8 mouse cellular contexts compared by ENCODE assay signal in genomic region chr8:111596485-111596821, GRCm38 (mm10). TPM values are rescaled to one million over a fixed set of nuclear protein-coding genes. Genes with fewer than 3 reads are reported as not detected.
A peak's percentile ranks its signal among the peaks of the same experiment; 100 is the strongest.
DNase-seq lines count a peak whose midpoint lies in the region; ATAC-seq and TF ChIP-seq lines count a peak whose summit lies in the region.

No protein-coding gene starts in this region.

- TF ChIP-seq POLR2A in heart, adult 2 months (IDR thresholded peaks at IDR 0.05; ENCODE audit: insufficient read depth, low read depth, low read length), result no peak

- peaks cover 9% of the 10 kb centered on the region for H3K79me2 ChIP-seq in heart, adult 2 months (replicated peaks; ENCODE audit: control insufficient read depth, insufficient read depth, low read length)

- TF ChIP-seq EP300 in heart, adult 2 months (IDR thresholded peaks at IDR 0.05; ENCODE audit: insufficient read depth, low read depth, low read length), result no peak
- TF ChIP-seq EP300 in liver, postnatal 0 days (IDR thresholded peaks at IDR 0.05; ENCODE audit: low read depth), result no peak

- no peak overlapping the region for H3K9ac ChIP-seq in heart, adult 2 months (ENCODE audit: low read depth, low read length)
- no peak overlapping the region; the same call in 1 of the 2 replicates for H3K9ac ChIP-seq in liver, postnatal 0 days (replicated peaks)

- peaks cover 27% of the 10 kb centered on the region for H3K36me3 ChIP-seq in heart, adult 2 months (ENCODE audit: control insufficient read depth, insufficient read depth, low read length)
- no peaks in the 10 kb centered on the region; the same call in 1 of the 2 replicates for H3K36me3 ChIP-seq in liver, postnatal 0 days (replicated peaks; ENCODE audit: insufficient read depth, low read length)
- H3K36me3 ChIP-seq in forebrain, embryonic 10.5 days (replicated peaks), result peaks cover 10% of the 10 kb centered on the region; the same call in 1 of the 2 replicates

- no peak for TF ChIP-seq CTCF in heart, adult 2 months (IDR thresholded peaks at IDR 0.05)
- TF ChIP-seq CTCF in layer of hippocampus, adult 2 months (conservative IDR thresholded peaks at IDR 0.05), result no peak
- no peak for TF ChIP-seq CTCF in liver, postnatal 0 days (IDR thresholded peaks at IDR 0.05; ENCODE audit: low read depth)

- intact Hi-C loops in heart, adult 2 months (cut with DNase I), result loop anchor here (2.0 to 5.0 kb wide), 2 partner anchors 24 to 44 kb away; no protein-coding TSS in a partner anchor
- intact Hi-C loops in heart, postnatal 36 days (cut with DNase I), result loop anchor here (2.0 kb wide), 2 partner anchors 20 to 58 kb away; no protein-coding TSS in a partner anchor
- intact Hi-C loops in left cerebral cortex, postnatal 36 days (cut with DNase I), result no loop called here

- peak overlapping the region; percentile 62 for H3K4me2 ChIP-seq in liver, postnatal 0 days (ENCODE audit: low read depth, low read length)

- H3K4me3 ChIP-seq in heart, adult 2 months, result no peak overlapping the region
- H3K4me3 ChIP-seq in layer of hippocampus, adult 2 months, result no peak overlapping the region
- H3K4me3 ChIP-seq in brown adipose tissue, adult 24 weeks (ENCODE audit: insufficient read depth, low read depth, low read length), result no peak overlapping the region
- H3K4me3 ChIP-seq in liver, postnatal 0 days (ENCODE audit: low read depth, low read length), result no peak overlapping the region
- no peak overlapping the region for H3K4me3 ChIP-seq in forebrain, embryonic 10.5 days

- H3K27me3 ChIP-seq in heart, adult 2 months (ENCODE audit: control insufficient read depth, insufficient read depth, low read length), result no peaks in the 10 kb centered on the region
- H3K27me3 ChIP-seq in liver, postnatal 0 days (ENCODE audit: insufficient read depth, low read length), result no peaks in the 10 kb centered on the region
- no peaks in the 10 kb centered on the region for H3K27me3 ChIP-seq in forebrain, embryonic 10.5 days (ENCODE audit: poor library complexity, severe bottlenecking)

- ATAC-seq in liver, postnatal 0 days, result peak; percentile 5; the same call in 1 of the 2 replicates

- H3K27ac ChIP-seq in heart, adult 2 months, result peak overlapping the region; percentile 71
- peak overlapping the region; percentile 50; the same call in 1 of the 2 replicates for H3K27ac ChIP-seq in layer of hippocampus, adult 2 months
- peak overlapping the region; percentile 64 for H3K27ac ChIP-seq in brown adipose tissue, adult 24 weeks (replicated peaks; ENCODE audit: low read depth, low read length)
- H3K27ac ChIP-seq in liver, postnatal 0 days (ENCODE audit: low read depth), result peak overlapping the region; percentile 83
- H3K27ac ChIP-seq in forebrain, embryonic 10.5 days, result no peak overlapping the region

- no peak for DNase-seq in heart, adult 2 months
- no peak for DNase-seq in heart, postnatal 36 days
- DNase-seq in layer of hippocampus, adult 2 months (ENCODE audit: low spot score in 2 of 2), result no peak
- no peak for DNase-seq in layer of hippocampus, adult 11-12 months (ENCODE audit: low spot score)
- no peak for DNase-seq in liver, postnatal 0 days
- no peak for DNase-seq in forebrain, embryonic 10.5 days (ENCODE audit: extremely low spot score, low spot score)
- no peak for DNase-seq in left cerebral cortex, postnatal 36 days (ENCODE audit: low spot score in 2 of 2)

- WGBS in heart, adult 2 months, result 22% methylated on average over 3 of the region's 3 CpGs
- 18% methylated on average over 3 of the region's 3 CpGs for WGBS in liver, postnatal 0 days (ENCODE audit: insufficient replicate concordance)
- 66% methylated on average over 3 of the region's 3 CpGs for WGBS in forebrain, embryonic 10.5 days

- H3K4me1 ChIP-seq in heart, adult 2 months (ENCODE audit: control insufficient read depth, insufficient read depth, low read length), result peaks cover 41% of the 10 kb centered on the region
- H3K4me1 ChIP-seq in brown adipose tissue, adult 24 weeks (ENCODE audit: control insufficient read depth, insufficient read depth, insufficient read length, low read length), result peaks cover 55% of the 10 kb centered on the region
- H3K4me1 ChIP-seq in liver, postnatal 0 days (ENCODE audit: insufficient read depth), result peaks cover 47% of the 10 kb centered on the region
- H3K4me1 ChIP-seq in forebrain, embryonic 10.5 days, result peaks cover 56% of the 10 kb centered on the region

- H3K9me3 ChIP-seq in liver, postnatal 0 days (ENCODE audit: low read length), result no peaks in the 10 kb centered on the region
- H3K9me3 ChIP-seq in forebrain, embryonic 10.5 days, result no peaks in the 10 kb centered on the region

RNA-seq across cellular contexts. Expression of gene Ldhd, which starts 33.7 kb away (rescaled TPM):
- 10 to 100 TPM; 43.4 to 53.4 TPM for total RNA-seq in heart, adult 2 months (2021)
- 52.1 and 56.2 TPM in 2 replicates for polyA plus RNA-seq in heart, adult 2 months (2012; rRNA removed)
- total RNA-seq in heart, postnatal 36 days (2021), result 10 to 100 TPM; 36.7 to 43.6 TPM
- 1 to 10 TPM; 6.8 to 7.8 TPM for total RNA-seq in layer of hippocampus, adult 2 months (2021)
- polyA plus RNA-seq in brown adipose tissue, adult 24 weeks (2012; ENCODE audit: insufficient read depth, insufficient read length, missing spikeins), result 84.9 and 93.8 TPM in 2 replicates
- 0.85 and 1.1 TPM in 2 replicates for polyA plus RNA-seq in liver, postnatal 0 days (2015; fragmentation: Nextera tagmentation; extraction: Ambion mirVana)
- 0.14 TPM in 1 of 2 replicates, not detected in the other for polyA plus RNA-seq in forebrain, embryonic 10.5 days (2016; fragmentation: Nextera tagmentation; extraction: Ambion mirVana)
- 1 to 10 TPM; 9.7 TPM for total RNA-seq in left cerebral cortex, postnatal 36 days (2021)

RNA-seq across cellular contexts. Expression of gene Zfp1, which starts 46.7 kb away (rescaled TPM):
- total RNA-seq in heart, adult 2 months (2021), result 1 to 10 TPM; 6.3 to 7.6 TPM
- 4.3 and 6.4 TPM in 2 replicates for polyA plus RNA-seq in heart, adult 2 months (2012; rRNA removed)
- total RNA-seq in heart, postnatal 36 days (2021), result 1 to 10 TPM; 8.1 to 8.4 TPM
- total RNA-seq in layer of hippocampus, adult 2 months (2021), result 10 to 100 TPM; 24.0 to 25.1 TPM
- 5.3 and 6.8 TPM in 2 replicates for polyA plus RNA-seq in brown adipose tissue, adult 24 weeks (2012; ENCODE audit: insufficient read depth, insufficient read length, missing spikeins)
- polyA plus RNA-seq in liver, postnatal 0 days (2015; fragmentation: Nextera tagmentation; extraction: Ambion mirVana), result 3.8 and 4.0 TPM in 2 replicates
- polyA plus RNA-seq in forebrain, embryonic 10.5 days (2016; fragmentation: Nextera tagmentation; extraction: Ambion mirVana), result 23.0 and 24.3 TPM in 2 replicates
- 10 to 100 TPM; 22.7 to 24.6 TPM for total RNA-seq in left cerebral cortex, postnatal 36 days (2021)
